ENCODE assay signal across 12 mouse cellular contexts in the genomic region with DNA sequence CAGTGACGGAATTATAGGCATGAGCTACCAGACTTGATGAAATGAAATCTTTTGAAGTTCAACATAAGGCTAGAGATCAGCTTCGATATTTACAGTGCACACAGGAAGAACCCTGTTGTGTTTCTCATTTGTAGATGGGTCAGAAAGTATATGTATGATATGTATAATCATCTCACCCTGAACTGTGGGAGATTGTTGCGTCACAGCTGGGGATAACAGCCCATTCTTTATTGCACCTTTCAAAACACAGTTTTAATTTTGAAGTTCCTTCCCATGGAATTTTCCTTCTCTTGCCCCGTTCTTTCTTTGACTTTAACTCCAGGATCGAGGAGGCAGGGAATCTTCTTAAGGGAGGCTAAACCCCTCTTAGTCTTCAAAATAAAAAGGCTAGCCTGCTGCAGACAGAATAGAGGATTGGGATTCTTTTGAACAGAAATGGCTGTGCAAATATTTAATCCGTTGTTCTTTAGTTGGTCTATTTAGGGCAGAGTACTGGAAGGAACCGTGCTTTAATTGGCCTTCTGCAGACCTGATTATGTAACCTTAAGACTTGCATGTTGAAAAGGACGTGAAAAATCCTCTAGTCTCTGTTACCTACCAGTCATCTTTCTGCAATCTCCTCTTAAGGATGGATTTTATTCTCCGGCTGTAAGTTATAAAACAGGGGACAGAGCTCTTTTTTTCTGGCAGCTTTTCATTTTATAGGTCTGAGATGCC. TPM values are rescaled to one million over a fixed set of nuclear protein-coding genes. Genes with fewer than 3 reads are reported as not detected.
DNase-seq lines count a peak whose midpoint lies in the region; ATAC-seq and TF ChIP-seq lines count a peak whose summit lies in the region.
"Had no signal": no experiment of that assay in that cellular context is flagged by ENCODE, and none has a peak within 500 bp of the region (broad histone marks: within the 10 kb centered on the region; RNA-seq: fewer than 3 reads in every experiment).

No protein-coding gene starts in this region.

- H3K36me3 ChIP-seq in kidney, adult 2 months (ENCODE audit: control insufficient read depth, insufficient read depth, low read length) = no peaks in the 10 kb centered on the region
- no peaks in the 10 kb centered on the region for H3K36me3 ChIP-seq in C2C12 (ENCODE audit: control insufficient read depth, insufficient read depth)
- H3K36me3 ChIP-seq in limb, embryonic 13.5 days = no peaks in the 10 kb centered on the region
- H3K36me3 ChIP-seq: heart, embryonic 15.5 days had no signal

- no peak for TF ChIP-seq POLR2A in kidney, adult 2 months (IDR thresholded peaks at IDR 0.05; ENCODE audit: low read depth, low read length)

- no peaks in the 10 kb centered on the region for H3K27me3 ChIP-seq in kidney, adult 2 months (replicated peaks; ENCODE audit: control insufficient read depth, insufficient read depth, low read length)
- H3K27me3 ChIP-seq in C2C12 (ENCODE audit: control insufficient read depth, insufficient read depth, insufficient read length) = no peaks in the 10 kb centered on the region
- H3K27me3 ChIP-seq in limb, embryonic 13.5 days = no peaks in the 10 kb centered on the region
- H3K27me3 ChIP-seq: heart, embryonic 15.5 days had no signal

- peaks cover 59% of the 10 kb centered on the region for H3K79me3 ChIP-seq in C2C12 (ENCODE audit: low read depth)

- H3K9ac ChIP-seq in limb, embryonic 13.5 days = no peak overlapping the region
- H3K9ac ChIP-seq: heart, embryonic 15.5 days had no signal

- intact Hi-C loops in heart, postnatal 10 days (cut with DNase I) = no loop called here

- H3K9me3 ChIP-seq in limb, embryonic 13.5 days = no peaks in the 10 kb centered on the region; the same call in 1 of the 2 replicates
- H3K9me3 ChIP-seq: heart, embryonic 15.5 days had no signal

- peak overlapping the region; percentile 38 for H3K4me2 ChIP-seq in limb, embryonic 13.5 days (replicated peaks)
- H3K4me2 ChIP-seq: heart, embryonic 15.5 days had no signal

- H3ac ChIP-seq in C2C12 (ENCODE audit: control insufficient read depth, insufficient read length, low read depth) = no peak overlapping the region

- H3K27ac ChIP-seq in kidney, adult 2 months (ENCODE audit: insufficient read depth, low read depth, low read length) = peak overlapping the region; percentile 57
- H3K27ac ChIP-seq in limb, embryonic 13.5 days = no peak overlapping the region
- H3K27ac ChIP-seq: heart, embryonic 15.5 days had no signal

- no peak for TF ChIP-seq CTCF in kidney, adult 2 months (conservative IDR thresholded peaks at IDR 0.05; ENCODE audit: insufficient read depth, insufficient read length, low read depth, low read length)
- no peak for TF ChIP-seq CTCF in C2C12 (IDR thresholded peaks at IDR 0.05; ENCODE audit: control insufficient read depth, insufficient read depth, insufficient read length)

- no peak for DNase-seq in cerebellum, adult 8-10 months
- peak; percentile 58 for DNase-seq in kidney, adult 2 months
- DNase-seq in kidney, adult 18-20 months = no peak
- DNase-seq in heart, postnatal 10 days = no peak
- no peak for DNase-seq in right cerebral cortex, postnatal 14 days
- DNase-seq: gastrocnemius, postnatal 10 days; lung, adult 2 months had no signal

- peaks cover 15% of the 10 kb centered on the region for H3K4me1 ChIP-seq in kidney, adult 2 months (ENCODE audit: control insufficient read depth, insufficient read depth, low read length)
- H3K4me1 ChIP-seq in limb, embryonic 13.5 days = peaks cover 25% of the 10 kb centered on the region
- H3K4me1 ChIP-seq: heart, embryonic 15.5 days had no signal

- peak; percentile 9; the same call in 1 of the 2 replicates for ATAC-seq in cerebellum, adult (ENCODE audit: insufficient number of reproducible peaks, low FRiP score, low TSS enrichment)
- ATAC-seq in limb, embryonic 13.5 days (ENCODE audit: low FRiP score, low read depth) = no peak; the same call in 1 of the 2 replicates
- ATAC-seq: intestine, embryonic 16.5 days had no signal

- H3K79me2 ChIP-seq in C2C12 (ENCODE audit: control insufficient read depth, insufficient read depth) = peaks cover 100% of the 10 kb centered on the region

- H3K4me3 ChIP-seq in kidney, adult 2 months (ENCODE audit: insufficient read depth, low read depth, low read length) = no peak overlapping the region
- no peak overlapping the region for H3K4me3 ChIP-seq in C2C12 (ENCODE audit: insufficient read depth, poor library complexity, severe bottlenecking)
- no peak overlapping the region for H3K4me3 ChIP-seq in limb, embryonic 13.5 days
- H3K4me3 ChIP-seq: heart, embryonic 15.5 days had no signal

- WGBS in kidney, adult 2 months = 56% methylated on average over 9 of the region's 9 CpGs
- WGBS in limb, embryonic 13.5 days = 32% methylated on average over 9 of the region's 9 CpGs

TF ChIP-seq in C2C12, 6 proteins besides CTCF, POLR2A, EP300 and RAD21:
- TF ChIP-seq CEBPB (IDR thresholded peaks at IDR 0.05; ENCODE audit: low read depth) (peak; percentile 54), MAX (IDR thresholded peaks at IDR 0.05) (no peak)

RNA-seq across cellular contexts. Expression of gene Tspan5, which starts 18.1 kb away (rescaled TPM):
- 19.8 and 23.8 TPM in 2 replicates for polyA plus RNA-seq in kidney, adult 2 months (2012; rRNA removed)
- polyA plus RNA-seq in C2C12 (2012; fragmentation: generic; extraction: Trizol) = 35.7 TPM
- 31.8 and 32.8 TPM in 2 replicates for polyA plus RNA-seq in limb, embryonic 13.5 days (2015; fragmentation: Nextera tagmentation; extraction: Ambion mirVana)
- 10 to 100 TPM; 12.4 to 13.7 TPM for total RNA-seq in heart, postnatal 10 days (2021)
